Mouse (Mus musculus): ENCODE measurements at regions not wholly inside any gene's neighbourhood (a gene's known extent, or its start where the extent isn't known, plus 50 kb on each side); places are given as distances from the start of the nearest gene placed in this dataset.

DNA sequence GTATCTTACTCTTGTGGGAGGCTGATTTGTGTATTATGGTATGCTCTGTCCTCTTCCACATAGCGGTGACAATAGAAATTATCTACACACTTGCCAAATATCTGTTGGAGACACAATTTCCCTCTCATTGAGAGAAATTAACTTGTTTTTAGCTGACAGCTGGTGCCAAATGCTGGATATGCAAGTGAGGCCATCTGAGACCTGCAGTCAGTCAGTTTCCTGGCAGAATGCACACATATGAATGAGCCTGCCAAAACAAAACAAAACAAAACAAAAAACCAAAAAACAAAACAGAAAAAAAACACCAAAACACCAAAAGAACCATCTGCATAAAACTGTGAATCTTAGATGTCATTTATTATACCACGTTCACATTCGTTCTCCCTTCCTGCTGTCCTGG lies 233.7 kb upstream of the Gm12728 start:
- H3K9me3 ChIP-seq (ENCODE audit: control insufficient read depth, low read length), result no peaks in the 10 kb centered on the region
- no peak overlapping the region for H3K4me2 ChIP-seq (ENCODE audit: low read length)
- H3K4me3 ChIP-seq (replicated peaks; ENCODE audit: low read depth, low read length), result no peak overlapping the region
- H3K27me3 ChIP-seq (ENCODE audit: control insufficient read depth, insufficient read depth, low read length), result no peaks in the 10 kb centered on the region
- no peaks in the 10 kb centered on the region for H3K36me3 ChIP-seq (ENCODE audit: control insufficient read depth, insufficient read depth, low read length)
- WGBS, result 86% methylated on average over 3 of the region's 3 CpGs
- no peak overlapping the region for H3K9ac ChIP-seq (replicated peaks; ENCODE audit: low read length)
- H3K4me1 ChIP-seq (ENCODE audit: control insufficient read depth, insufficient read depth, low read length), result no peaks in the 10 kb centered on the region
- ATAC-seq (ENCODE audit: low FRiP score, low TSS enrichment) (no peak), DNase-seq (peak; percentile 29)
- no peak overlapping the region for H3K27ac ChIP-seq (replicated peaks; ENCODE audit: low read depth, low read length)

- no peak overlapping the region for H3K4me3 ChIP-seq (replicated peaks; ENCODE audit: low read depth, low read length)
- ATAC-seq (ENCODE audit: low FRiP score, low TSS enrichment), result no peak
- H3K27me3 ChIP-seq (ENCODE audit: control insufficient read depth, insufficient read depth, low read length), result no peaks in the 10 kb centered on the region
- 96% methylated on average over 2 of the region's 2 CpGs for WGBS
- no peaks in the 10 kb centered on the region for H3K4me1 ChIP-seq (ENCODE audit: control insufficient read depth, insufficient read depth, low read length)
- no peak for DNase-seq
- no peak overlapping the region for H3K9ac ChIP-seq (replicated peaks; ENCODE audit: low read length)
- H3K4me2 ChIP-seq (ENCODE audit: low read length), result no peak overlapping the region
- H3K9me3 ChIP-seq (ENCODE audit: control insufficient read depth, low read length), result no peaks in the 10 kb centered on the region
- no peaks in the 10 kb centered on the region for H3K36me3 ChIP-seq (ENCODE audit: control insufficient read depth, insufficient read depth, low read length)
- H3K27ac ChIP-seq (replicated peaks; ENCODE audit: low read depth, low read length), result no peak overlapping the region
Measured at GRCm38 (mm10) chr4:105557396-105557795, 232.3 kb upstream of the Gm12728 start.

DNA sequence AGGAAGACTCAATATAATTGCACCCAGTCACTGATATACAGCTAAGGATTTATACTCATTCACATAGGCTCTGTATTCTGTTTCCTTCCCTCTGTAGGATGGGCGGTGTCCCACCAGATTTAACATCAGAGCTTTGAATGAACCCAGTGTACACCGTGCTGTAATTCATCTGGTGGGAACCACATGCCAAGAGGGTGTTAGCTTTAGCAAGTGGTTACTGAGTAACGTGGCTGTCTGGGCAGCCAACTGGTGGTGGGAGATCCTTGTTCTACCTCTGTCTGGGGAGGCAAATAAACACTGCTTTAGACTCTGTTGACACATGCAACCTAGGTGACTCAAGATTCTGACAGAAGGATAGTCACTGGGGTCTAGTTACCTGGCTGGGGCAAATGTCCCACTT lies 229.6 kb upstream of the Gm12728 start:
- H3K9me3 ChIP-seq (ENCODE audit: control insufficient read depth, low read length), result no peaks in the 10 kb centered on the region
- H3K27ac ChIP-seq (replicated peaks; ENCODE audit: low read depth, low read length), result no peak overlapping the region
- 81% methylated on average over 3 of the region's 3 CpGs for WGBS
- DNase-seq (no peak), ATAC-seq (ENCODE audit: low FRiP score, low TSS enrichment) (no peak)
- no peak overlapping the region for H3K4me3 ChIP-seq (replicated peaks; ENCODE audit: low read depth, low read length)
- no peak overlapping the region for H3K4me2 ChIP-seq (ENCODE audit: low read length)
- H3K27me3 ChIP-seq (ENCODE audit: control insufficient read depth, insufficient read depth, low read length), result no peaks in the 10 kb centered on the region
- no peaks in the 10 kb centered on the region for H3K4me1 ChIP-seq (ENCODE audit: control insufficient read depth, insufficient read depth, low read length)
- H3K36me3 ChIP-seq (ENCODE audit: control insufficient read depth, insufficient read depth, low read length), result no peaks in the 10 kb centered on the region
- no peak overlapping the region for H3K9ac ChIP-seq (replicated peaks; ENCODE audit: low read length)

DNA sequence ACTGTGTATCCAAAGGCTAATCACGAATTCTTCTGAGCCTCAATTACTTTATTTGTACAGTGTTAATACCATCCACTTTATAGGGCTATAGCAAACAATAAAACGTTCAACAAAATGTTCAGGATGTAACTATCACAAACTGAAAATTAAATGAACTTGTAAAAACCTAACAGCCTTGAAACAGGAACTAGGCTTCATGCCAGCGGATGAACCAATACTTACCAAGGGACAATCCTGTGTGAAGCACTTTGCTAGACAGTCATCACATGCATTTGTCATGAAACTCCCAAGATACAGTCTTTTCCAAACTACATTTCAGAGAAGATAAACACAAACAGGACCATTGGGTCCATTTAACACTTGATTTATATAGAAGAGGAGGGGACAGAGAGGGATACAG lies 228.9 kb upstream of the Gm12728 start:
- Histone ChIP-seq H3K27me3 (ENCODE audit: control insufficient read depth, insufficient read depth, low read length) (no peaks in the 10 kb centered on the region), H3K9ac (replicated peaks; ENCODE audit: low read length) (no peak overlapping the region), H3K4me1 (ENCODE audit: control insufficient read depth, insufficient read depth, low read length) (no peaks in the 10 kb centered on the region), H3K27ac (replicated peaks; ENCODE audit: low read depth, low read length) (no peak overlapping the region), H3K9me3 (ENCODE audit: control insufficient read depth, low read length) (no peaks in the 10 kb centered on the region), H3K36me3 (ENCODE audit: control insufficient read depth, insufficient read depth, low read length) (no peaks in the 10 kb centered on the region), H3K4me2 (ENCODE audit: low read length) (no peak overlapping the region), H3K4me3 (replicated peaks; ENCODE audit: low read depth, low read length) (no peak overlapping the region)
- no peak for DNase-seq
- WGBS, result 85% methylated on average over 3 of the region's 3 CpGs
- ATAC-seq (ENCODE audit: low FRiP score, low TSS enrichment), result no peak

DNA sequence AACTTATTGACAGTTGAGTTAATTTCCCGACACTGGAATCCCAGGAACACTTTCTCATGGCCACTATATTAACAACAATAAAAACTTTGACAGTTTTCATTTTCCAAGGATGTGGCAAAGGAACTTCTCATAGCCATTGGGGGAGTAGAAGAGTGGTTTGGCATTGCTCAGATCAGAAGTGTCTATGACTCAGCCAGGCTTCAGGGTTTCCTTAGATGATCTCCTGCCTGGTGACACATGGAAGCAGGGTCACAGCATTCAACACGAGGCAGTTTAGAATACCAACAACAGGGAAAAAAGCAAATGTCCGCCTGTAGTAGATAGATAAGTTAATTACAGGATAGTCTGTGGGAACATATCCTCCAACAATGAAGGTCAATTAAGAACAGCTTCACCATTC lies 228.1 kb upstream of the Gm12728 start:
- DNase-seq (no peak), ATAC-seq (ENCODE audit: low FRiP score, low TSS enrichment) (no peak)
- Histone ChIP-seq H3K36me3 (ENCODE audit: control insufficient read depth, insufficient read depth, low read length) (no peaks in the 10 kb centered on the region), H3K27me3 (ENCODE audit: control insufficient read depth, insufficient read depth, low read length) (no peaks in the 10 kb centered on the region), H3K4me3 (replicated peaks; ENCODE audit: low read depth, low read length) (no peak overlapping the region), H3K27ac (replicated peaks; ENCODE audit: low read depth, low read length) (no peak overlapping the region), H3K9ac (replicated peaks; ENCODE audit: low read length) (no peak overlapping the region), H3K4me2 (ENCODE audit: low read length) (no peak overlapping the region), H3K4me1 (ENCODE audit: control insufficient read depth, insufficient read depth, low read length) (no peaks in the 10 kb centered on the region), H3K9me3 (ENCODE audit: control insufficient read depth, low read length) (no peaks in the 10 kb centered on the region)
- 72% methylated on average over 3 of the region's 3 CpGs for WGBS

- Histone ChIP-seq H3K27ac (replicated peaks; ENCODE audit: low read depth, low read length) (no peak overlapping the region), H3K9me3 (ENCODE audit: control insufficient read depth, low read length) (no peaks in the 10 kb centered on the region), H3K4me3 (replicated peaks; ENCODE audit: low read depth, low read length) (no peak overlapping the region), H3K36me3 (ENCODE audit: control insufficient read depth, insufficient read depth, low read length) (no peaks in the 10 kb centered on the region), H3K27me3 (ENCODE audit: control insufficient read depth, insufficient read depth, low read length) (no peaks in the 10 kb centered on the region), H3K4me1 (ENCODE audit: control insufficient read depth, insufficient read depth, low read length) (no peaks in the 10 kb centered on the region), H3K9ac (replicated peaks; ENCODE audit: low read length) (no peak overlapping the region), H3K4me2 (ENCODE audit: low read length) (no peak overlapping the region)
- WGBS, result 82% methylated on average over 7 of the region's 7 CpGs
- DNase-seq, result no peak
- ATAC-seq (ENCODE audit: low FRiP score, low TSS enrichment), result no peak
Measured at GRCm38 (mm10) chr4:105565796-105566195, 223.9 kb upstream of the Gm12728 start.

DNA sequence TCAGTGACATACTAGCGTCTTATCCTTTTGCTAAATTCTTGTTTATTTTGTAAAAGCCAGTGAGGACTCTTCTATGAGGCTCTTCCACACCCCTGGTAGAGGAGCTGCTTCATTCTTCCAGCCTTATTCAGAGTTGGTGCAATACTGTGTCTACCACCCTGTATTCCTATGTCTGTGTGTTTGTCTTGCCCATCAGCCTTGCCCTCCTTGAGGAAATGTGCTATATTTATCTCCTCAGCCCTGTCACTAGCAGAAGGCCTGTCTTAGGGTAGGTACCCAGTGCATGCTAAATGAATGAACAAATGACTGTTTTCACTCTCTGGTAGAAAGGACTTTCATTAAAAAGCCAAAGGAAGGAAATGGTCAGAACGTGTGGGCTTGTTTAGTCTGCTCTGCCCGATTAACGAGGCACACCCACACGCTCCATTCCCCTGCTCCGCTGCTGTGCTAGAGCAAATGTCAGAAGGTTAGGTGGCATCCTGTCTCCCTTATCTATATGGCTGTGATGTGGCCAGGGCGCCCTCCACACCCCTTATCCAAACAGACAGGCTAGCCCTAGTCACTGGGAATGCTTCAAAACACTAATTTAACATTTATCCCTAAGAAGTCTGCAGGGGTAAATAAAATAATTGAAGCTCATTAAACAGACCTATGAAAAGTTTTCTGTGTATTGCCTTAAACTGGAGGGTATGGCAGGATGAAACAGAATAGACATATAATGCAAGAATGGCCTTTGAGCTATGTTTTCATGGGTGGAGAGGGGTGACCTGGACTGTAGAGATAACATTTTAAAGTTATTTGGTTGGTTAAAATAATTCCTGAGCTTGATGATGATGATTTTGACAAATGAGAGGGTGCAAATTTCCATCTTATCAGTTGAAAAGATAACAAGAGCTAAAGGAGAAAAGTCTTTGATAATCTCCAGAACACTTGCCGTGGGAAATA lies 222.9 kb upstream of the Gm12728 start:
- no peak overlapping the region for H3K27ac ChIP-seq (replicated peaks; ENCODE audit: low read depth, low read length)
- 89% methylated on average over 8 of the region's 8 CpGs for WGBS
- H3K4me2 ChIP-seq (ENCODE audit: low read length), result no peak overlapping the region
- H3K9ac ChIP-seq (replicated peaks; ENCODE audit: low read length), result no peak overlapping the region
- no peaks in the 10 kb centered on the region for H3K4me1 ChIP-seq (ENCODE audit: control insufficient read depth, insufficient read depth, low read length)
- no peaks in the 10 kb centered on the region for H3K9me3 ChIP-seq (ENCODE audit: control insufficient read depth, low read length)
- no peak for DNase-seq
- H3K4me3 ChIP-seq (replicated peaks; ENCODE audit: low read depth, low read length), result no peak overlapping the region
- no peak for ATAC-seq (ENCODE audit: low FRiP score, low TSS enrichment)
- H3K27me3 ChIP-seq (ENCODE audit: control insufficient read depth, insufficient read depth, low read length), result no peaks in the 10 kb centered on the region
- H3K36me3 ChIP-seq (ENCODE audit: control insufficient read depth, insufficient read depth, low read length), result no peaks in the 10 kb centered on the region

DNA sequence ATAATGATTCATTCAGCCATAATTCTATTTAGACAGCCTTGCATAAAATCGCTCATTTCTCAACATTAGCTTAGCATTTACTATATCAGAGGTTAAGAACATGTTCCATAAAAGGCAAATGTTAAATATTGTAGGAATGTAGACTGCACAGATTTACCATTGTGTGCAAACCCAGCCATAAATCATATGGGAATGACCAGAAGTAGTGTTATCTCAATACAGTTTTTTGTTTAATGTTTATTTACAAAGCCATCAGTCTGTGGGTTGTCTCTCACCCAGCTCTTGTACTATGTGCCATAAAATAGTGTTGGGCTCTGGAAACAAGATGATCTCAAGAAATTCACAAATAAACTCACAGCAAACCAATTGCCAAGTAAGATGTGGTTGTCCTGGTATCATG lies 220.0 kb upstream of the Gm12728 start:
- ATAC-seq (ENCODE audit: low FRiP score, low TSS enrichment) (no peak), DNase-seq (no peak)
- 84% methylated on average over 1 of the region's 1 CpGs for WGBS
- no peaks in the 10 kb centered on the region for H3K9me3 ChIP-seq (ENCODE audit: control insufficient read depth, low read length)
- H3K4me3 ChIP-seq (replicated peaks; ENCODE audit: low read depth, low read length), result no peak overlapping the region
- no peak overlapping the region for H3K27ac ChIP-seq (replicated peaks; ENCODE audit: low read depth, low read length)
- H3K4me1 ChIP-seq (ENCODE audit: control insufficient read depth, insufficient read depth, low read length), result no peaks in the 10 kb centered on the region
- no peaks in the 10 kb centered on the region for H3K27me3 ChIP-seq (ENCODE audit: control insufficient read depth, insufficient read depth, low read length)
- no peaks in the 10 kb centered on the region for H3K36me3 ChIP-seq (ENCODE audit: control insufficient read depth, insufficient read depth, low read length)
- no peak overlapping the region for H3K4me2 ChIP-seq (ENCODE audit: low read length)
- H3K9ac ChIP-seq (replicated peaks; ENCODE audit: low read length), result no peak overlapping the region

DNA sequence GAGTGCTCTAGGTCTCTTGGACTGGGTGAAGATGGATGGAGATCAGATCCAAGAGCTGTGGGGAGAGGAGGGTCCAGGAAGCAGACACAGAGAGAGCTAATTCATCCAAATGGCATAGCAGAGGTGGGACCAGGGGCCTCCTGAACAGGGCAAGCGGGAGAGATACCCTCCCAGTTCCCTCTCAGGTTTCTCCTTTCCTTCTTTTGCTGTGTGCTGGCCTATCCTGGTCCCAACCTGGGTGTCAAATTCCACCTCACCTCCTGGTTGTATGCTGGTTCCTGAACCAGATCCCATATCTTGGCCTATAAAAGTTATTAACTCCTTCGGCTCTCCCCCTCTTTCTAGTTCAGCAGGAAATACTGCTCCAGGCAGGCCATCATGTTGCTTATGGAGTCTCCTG lies 214.1 kb upstream of the Gm12728 start:
- WGBS, result 96% methylated on average over 2 of the region's 2 CpGs
- H3K4me2 ChIP-seq (ENCODE audit: low read length), result no peak overlapping the region
- H3K27me3 ChIP-seq (ENCODE audit: control insufficient read depth, insufficient read depth, low read length), result no peaks in the 10 kb centered on the region
- ATAC-seq (ENCODE audit: low FRiP score, low TSS enrichment) (no peak), DNase-seq (no peak)
- H3K27ac ChIP-seq (replicated peaks; ENCODE audit: low read depth, low read length), result no peak overlapping the region
- no peaks in the 10 kb centered on the region for H3K36me3 ChIP-seq (ENCODE audit: control insufficient read depth, insufficient read depth, low read length)
- H3K9me3 ChIP-seq (ENCODE audit: control insufficient read depth, low read length), result no peaks in the 10 kb centered on the region
- H3K4me1 ChIP-seq (ENCODE audit: control insufficient read depth, insufficient read depth, low read length), result no peaks in the 10 kb centered on the region
- no peak overlapping the region for H3K9ac ChIP-seq (replicated peaks; ENCODE audit: low read length)
- H3K4me3 ChIP-seq (replicated peaks; ENCODE audit: low read depth, low read length), result no peak overlapping the region

All from midbrain, embryonic 14.5 days (tissue).